Mouse (Mus musculus) neural tube, embryonic 15.5 days (tissue): ENCODE results near the gene Sik3. TPM values are rescaled to one million over a fixed set of nuclear protein-coding genes. Genes with fewer than 3 reads are reported as not detected.
"Not testable (repeated sequence)": the region's sequence is repeated elsewhere in the genome, so short reads cannot be mapped to it uniquely, and the experiment has no call there.

Experiments
- ATAC-seq: fragments of 200-750 bp; cut with Nextera tagmentation; 2 replicates; pipeline ENCODE4 v1.8.0; 2017; ENCODE audit warnings: mild to moderate bottlenecking, moderate TSS enrichment, moderate library complexity; ENCODE audit not compliant: low FRiP score
- H3K27ac ChIP-seq: fragments of 300-500 bp; sonication (generic); replicated peaks from 2 replicates; pipeline ENCODE4 v1.5.1; 2015; ENCODE audit warnings: mild to moderate bottlenecking, inconsistent platforms
- H3K27me3 ChIP-seq: fragments of 300-500 bp; sonication (generic); replicated peaks from 2 replicates; pipeline ENCODE4 v1.6.1; 2015; ENCODE audit warnings: inconsistent platforms
- H3K36me3 ChIP-seq: fragments of 300-500 bp; sonication (generic); 2 replicates; pipeline ENCODE4 v1.6.1; 2015; ENCODE audit warnings: inconsistent platforms
- H3K4me1 ChIP-seq: fragments of 300-500 bp; sonication (generic); 2 replicates; pipeline ENCODE4 v1.6.1; 2015; ENCODE audit warnings: inconsistent platforms
- H3K4me2 ChIP-seq: fragments of 300-500 bp; sonication (generic); 2 replicates; pipeline ENCODE4 v1.6.1; 2015; ENCODE audit warnings: inconsistent platforms, mild to moderate bottlenecking, moderate library complexity
- H3K4me3 ChIP-seq: fragments of 300-500 bp; sonication (generic); replicated peaks from 2 replicates; pipeline ENCODE4 v1.5.1; 2015; ENCODE audit warnings: mild to moderate bottlenecking, inconsistent platforms
- H3K9ac ChIP-seq: fragments of 300-500 bp; sonication (generic); replicated peaks from 2 replicates; pipeline ENCODE4 v1.6.1; 2015; ENCODE audit warnings: mild to moderate bottlenecking, inconsistent platforms
- H3K9me3 ChIP-seq: fragments of 300-500 bp; sonication (generic); replicated peaks from 2 replicates; pipeline ENCODE4 v1.6.1; 2016; ENCODE audit warnings: inconsistent platforms
- WGBS: fragments of 180-500 bp; shearing (Covaris S2); methylation state at CpG from one replicate; pipeline ENCODE4 v1.1.7; 2015; ENCODE audit warnings: mixed read lengths; 5-methylcytosine and 5-hydroxymethylcytosine counted together
- polyA plus RNA-seq: library from polyadenylated mRNA; unstranded; fragments of >200 nt; fragmentation: Nextera tagmentation; extraction: Ambion mirVana; gene quantifications from 2 replicates; pipeline ENCODE4 v1.2.1, GENCODE M21; 2015

Gene Sik3
- polyA plus RNA-seq, 1 experiment from 2014 or later: 9.9 TPM

DNA sequence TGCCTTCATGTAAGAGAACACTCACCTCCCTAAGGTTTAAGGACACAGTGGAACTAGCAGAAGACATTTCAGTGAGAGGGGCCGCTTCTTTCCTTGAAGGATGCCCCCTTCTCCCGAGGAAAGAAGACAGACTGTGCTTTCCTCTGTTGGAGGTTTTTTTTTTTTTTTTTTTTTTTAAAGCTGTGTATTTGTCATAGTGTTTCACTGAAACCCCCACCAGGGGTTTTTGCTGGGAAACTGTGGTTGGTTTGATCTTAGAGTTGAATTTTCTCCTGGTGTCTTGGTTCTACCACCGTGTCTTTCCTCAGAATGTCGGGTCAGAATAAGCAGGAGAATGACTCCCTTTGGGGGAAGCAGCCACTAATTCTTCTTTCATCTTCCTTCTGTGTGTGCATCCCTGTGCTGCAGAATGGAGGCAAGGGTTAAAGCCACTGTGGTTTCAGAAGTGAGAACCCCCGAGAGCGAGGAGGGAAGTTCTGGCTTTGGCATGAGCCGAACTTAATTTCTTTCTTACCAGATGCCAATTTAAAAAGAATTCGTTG lies 106.3 kb downstream of the Sik3 start:
- H3K4me1 ChIP-seq: peaks cover 26% of the 10 kb centered on the region
- H3K9ac ChIP-seq: no peak overlapping the region
- H3K4me2 ChIP-seq: no peak overlapping the region
- H3K4me3 ChIP-seq: no peak overlapping the region
- 93% methylated on average over 8 of the region's 8 CpGs for WGBS
- peaks cover 3% of the 10 kb centered on the region for H3K36me3 ChIP-seq
- ATAC-seq: no peak
- no peaks in the 10 kb centered on the region for H3K9me3 ChIP-seq
- H3K27ac ChIP-seq: no peak overlapping the region
- no peaks in the 10 kb centered on the region for H3K27me3 ChIP-seq

DNA sequence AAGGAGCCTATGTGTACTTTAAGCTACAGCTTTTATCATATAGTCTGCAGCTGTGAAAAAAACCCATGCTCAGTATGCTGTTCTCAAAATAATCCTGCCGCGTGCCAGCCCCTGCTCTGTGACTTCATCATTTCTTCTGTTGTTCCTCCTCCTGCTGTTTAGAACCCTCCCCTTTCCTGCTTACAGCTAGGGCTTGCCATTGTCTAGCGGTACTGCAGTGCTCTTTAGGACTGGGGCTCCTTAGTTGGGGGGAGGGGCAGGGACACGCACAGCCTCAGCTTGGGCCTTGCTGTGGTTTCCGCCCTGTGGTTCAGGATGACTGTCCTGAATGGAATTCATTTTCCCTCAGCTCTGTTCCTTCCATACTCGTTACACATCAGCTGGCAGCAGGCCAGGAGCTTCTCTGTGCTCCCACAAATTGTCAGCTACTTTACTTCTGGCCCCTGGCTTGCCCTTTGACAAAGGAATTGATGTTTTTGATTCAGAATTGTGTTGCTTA lies 107.4 kb downstream of the Sik3 start:
- no peak overlapping the region for H3K9ac ChIP-seq
- ATAC-seq: peak; percentile 79; the same call in 1 of the 2 replicates
- no peak overlapping the region for H3K4me2 ChIP-seq
- H3K4me3 ChIP-seq: no peak overlapping the region
- H3K27me3 ChIP-seq: no peaks in the 10 kb centered on the region
- peak overlapping the region; percentile 72 for H3K27ac ChIP-seq
- H3K9me3 ChIP-seq: no peaks in the 10 kb centered on the region
- WGBS: under 1% methylated on average over 6 of the region's 6 CpGs
- peaks cover 9% of the 10 kb centered on the region for H3K36me3 ChIP-seq
- peaks cover 26% of the 10 kb centered on the region for H3K4me1 ChIP-seq

DNA sequence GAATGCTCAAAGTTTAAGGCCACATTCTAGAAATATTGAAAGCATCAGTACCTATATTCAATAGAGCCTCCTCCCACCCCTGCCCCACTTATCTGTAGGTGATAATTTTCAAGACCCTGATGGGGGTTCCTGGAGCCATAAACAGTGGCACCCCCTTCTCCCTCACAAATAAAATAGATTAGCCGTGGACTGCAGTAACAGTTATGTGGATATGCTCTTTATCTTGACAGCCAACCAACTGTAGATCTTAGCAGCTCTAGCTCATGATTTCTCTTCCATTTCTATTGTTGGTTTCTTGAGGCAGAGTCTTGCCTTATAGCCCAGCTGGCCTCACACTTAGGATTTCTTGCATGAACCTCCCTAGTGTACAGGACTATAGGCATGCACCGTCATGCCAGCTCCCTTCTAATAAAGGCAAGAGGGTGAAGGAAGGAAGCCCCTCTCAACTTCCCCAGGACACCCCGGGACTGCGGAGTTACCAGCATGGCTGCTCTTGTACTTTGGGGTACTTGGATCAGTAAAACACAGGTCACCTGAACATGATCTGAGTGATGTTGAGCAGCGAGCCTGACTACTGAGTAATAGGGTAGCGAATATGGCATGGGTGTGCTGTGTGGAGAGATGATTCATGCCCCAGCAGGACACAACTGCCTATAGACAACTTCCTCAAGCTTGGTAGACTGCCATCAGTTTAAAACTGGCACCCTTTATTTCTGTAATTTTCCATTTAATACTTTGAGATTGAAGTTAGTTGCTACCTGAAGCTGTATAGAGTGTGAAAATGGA lies 108.0 kb downstream of the Sik3 start:
- H3K4me1 ChIP-seq: peaks cover 21% of the 10 kb centered on the region
- H3K4me2 ChIP-seq: no peak overlapping the region
- no peaks in the 10 kb centered on the region for H3K27me3 ChIP-seq
- H3K4me3 ChIP-seq: no peak overlapping the region
- 77% methylated on average over 6 of the region's 6 CpGs for WGBS
- no peaks in the 10 kb centered on the region for H3K9me3 ChIP-seq
- peaks cover 9% of the 10 kb centered on the region for H3K36me3 ChIP-seq
- H3K27ac ChIP-seq: peak overlapping the region; percentile 72
- no peak overlapping the region for H3K9ac ChIP-seq
- ATAC-seq: no peak

DNA sequence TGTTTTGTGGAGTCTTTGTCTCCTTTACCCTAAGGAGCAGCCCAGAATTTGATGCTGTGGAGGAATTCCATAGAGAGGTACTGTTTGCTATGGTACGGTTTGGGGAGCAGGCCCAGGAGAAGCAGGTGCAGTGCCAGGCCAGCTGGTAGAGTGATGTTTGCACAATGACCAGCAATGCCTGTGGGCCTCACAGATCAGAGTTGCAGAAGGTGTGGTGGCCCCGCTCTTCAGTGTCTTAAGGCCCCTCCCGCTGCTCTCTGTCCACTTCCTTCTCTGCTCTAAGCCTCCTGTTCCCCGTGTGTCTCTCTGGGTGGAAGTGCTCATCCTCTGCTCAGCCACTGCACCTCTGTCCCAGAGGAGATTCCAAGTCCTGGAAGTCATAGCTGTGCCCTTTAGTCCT lies 108.9 kb downstream of the Sik3 start:
- Histone ChIP-seq H3K4me2 (no peak overlapping the region), H3K9ac (no peak overlapping the region), H3K27me3 (no peaks in the 10 kb centered on the region), H3K4me3 (no peak overlapping the region), H3K27ac (no peak overlapping the region), H3K36me3 (peaks cover 9% of the 10 kb centered on the region), H3K9me3 (no peaks in the 10 kb centered on the region), H3K4me1 (peaks cover 19% of the 10 kb centered on the region)
- no peak for ATAC-seq
- WGBS: 79% methylated on average over 4 of the region's 4 CpGs

DNA sequence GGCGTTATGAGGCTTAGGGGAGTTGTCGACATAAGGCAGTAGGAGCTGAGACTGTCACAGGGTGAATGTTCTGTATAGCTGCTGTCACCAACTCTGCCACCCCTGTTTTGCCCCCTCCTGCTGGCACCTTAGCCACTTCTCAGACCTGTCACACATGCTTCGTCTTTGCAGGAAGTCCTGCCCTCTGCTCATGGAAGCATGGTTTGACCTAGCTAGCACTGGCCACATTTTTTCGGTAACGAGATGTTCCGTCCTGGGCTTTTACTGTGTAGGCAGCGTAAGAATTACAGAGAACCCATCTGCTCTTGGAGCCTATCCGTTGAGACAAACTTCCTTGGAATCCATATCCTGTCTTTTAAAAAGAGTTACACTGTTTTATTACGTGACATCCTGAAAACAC lies 110.1 kb downstream of the Sik3 start:
- Histone ChIP-seq H3K9me3 (no peaks in the 10 kb centered on the region), H3K9ac (no peak overlapping the region), H3K27ac (peak overlapping the region; percentile 37; the same call in 1 of the 2 replicates), H3K4me2 (no peak overlapping the region), H3K4me1 (peaks cover 27% of the 10 kb centered on the region), H3K36me3 (peaks cover 9% of the 10 kb centered on the region), H3K27me3 (no peaks in the 10 kb centered on the region), H3K4me3 (no peak overlapping the region)
- WGBS: 84% methylated on average over 9 of the region's 9 CpGs
- ATAC-seq: no peak

DNA sequence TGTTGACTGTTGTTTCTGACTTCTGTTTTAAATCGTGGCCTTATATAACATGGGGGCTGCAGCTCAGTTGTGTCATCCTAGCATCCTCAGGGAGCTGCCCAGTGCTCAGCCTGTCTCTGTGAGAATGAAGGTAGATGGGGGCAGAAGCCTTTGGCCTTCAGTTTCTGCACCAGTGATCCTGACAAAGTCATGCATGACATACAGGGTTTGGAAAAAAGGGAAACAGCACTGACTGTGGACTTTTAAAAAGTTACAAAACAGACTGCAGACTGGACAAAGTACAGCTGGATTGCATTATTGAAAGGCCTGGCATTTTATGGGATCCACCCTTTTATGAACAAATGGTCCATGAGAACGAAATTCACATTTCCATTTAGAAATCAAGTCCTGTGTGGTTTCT lies 113.7 kb downstream of the Sik3 start:
- H3K4me3 ChIP-seq: no peak overlapping the region
- H3K4me2 ChIP-seq: no peak overlapping the region
- no peak overlapping the region for H3K9ac ChIP-seq
- no peak for ATAC-seq
- H3K27ac ChIP-seq: no peak overlapping the region
- H3K4me1 ChIP-seq: peaks cover 9% of the 10 kb centered on the region
- H3K36me3 ChIP-seq: peaks cover 9% of the 10 kb centered on the region
- WGBS: 75% methylated on average over 2 of the region's 2 CpGs
- H3K27me3 ChIP-seq: no peaks in the 10 kb centered on the region
- no peaks in the 10 kb centered on the region for H3K9me3 ChIP-seq

DNA sequence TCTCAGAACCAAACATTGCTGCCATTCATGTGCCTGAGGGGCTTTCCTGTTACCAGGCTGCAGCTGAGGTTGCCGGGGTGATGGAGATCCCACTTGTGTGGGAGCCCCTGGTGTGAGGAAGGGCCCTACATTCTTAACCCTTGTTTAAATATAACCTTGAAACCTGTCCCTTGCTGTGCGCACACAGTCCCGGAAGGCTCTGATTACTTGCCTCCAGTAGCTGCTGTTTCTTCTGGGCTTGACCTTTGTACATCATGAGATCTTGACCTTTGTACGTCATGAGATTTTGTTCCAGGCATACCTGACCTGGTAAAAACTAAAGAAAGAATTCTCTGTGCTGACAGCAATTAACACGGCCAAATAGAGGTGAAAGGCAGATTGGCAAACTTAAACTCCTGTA lies 114.7 kb downstream of the Sik3 start:
- WGBS: 33% methylated on average over 5 of the region's 5 CpGs
- Histone ChIP-seq H3K9me3 (no peaks in the 10 kb centered on the region), H3K36me3 (peaks cover 9% of the 10 kb centered on the region), H3K4me1 (peaks cover 9% of the 10 kb centered on the region), H3K9ac (no peak overlapping the region), H3K4me2 (no peak overlapping the region), H3K27ac (no peak overlapping the region), H3K27me3 (no peaks in the 10 kb centered on the region), H3K4me3 (no peak overlapping the region)
- ATAC-seq: no peak

DNA sequence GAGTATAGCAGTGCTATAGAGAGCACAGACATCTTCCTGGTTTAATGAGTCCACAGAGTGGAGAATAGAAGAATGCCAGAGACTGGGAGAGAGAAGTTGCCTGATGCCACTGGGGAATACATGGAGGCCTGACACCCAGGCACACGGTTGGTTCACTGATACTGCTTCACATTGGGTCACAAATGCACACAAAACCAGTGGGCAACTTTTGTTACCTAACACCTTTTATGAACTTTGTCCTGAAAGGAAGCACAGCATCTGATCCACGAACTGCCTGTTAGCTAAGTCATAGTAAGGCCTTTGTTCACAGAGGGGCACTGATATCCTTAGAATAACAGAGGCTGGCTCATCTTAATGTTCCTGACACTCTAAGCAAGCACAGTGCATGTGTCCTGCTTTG lies 116.6 kb downstream of the Sik3 start:
- no peaks in the 10 kb centered on the region for H3K27me3 ChIP-seq
- WGBS: 66% methylated on average over 2 of the region's 2 CpGs
- H3K27ac ChIP-seq: no peak overlapping the region
- no peak for ATAC-seq
- H3K9ac ChIP-seq: no peak overlapping the region
- H3K4me1 ChIP-seq: peaks cover 9% of the 10 kb centered on the region
- H3K9me3 ChIP-seq: no peaks in the 10 kb centered on the region
- no peak overlapping the region for H3K4me3 ChIP-seq
- H3K4me2 ChIP-seq: no peak overlapping the region
- H3K36me3 ChIP-seq: peaks cover 3% of the 10 kb centered on the region; the same call in 1 of the 2 replicates

DNA sequence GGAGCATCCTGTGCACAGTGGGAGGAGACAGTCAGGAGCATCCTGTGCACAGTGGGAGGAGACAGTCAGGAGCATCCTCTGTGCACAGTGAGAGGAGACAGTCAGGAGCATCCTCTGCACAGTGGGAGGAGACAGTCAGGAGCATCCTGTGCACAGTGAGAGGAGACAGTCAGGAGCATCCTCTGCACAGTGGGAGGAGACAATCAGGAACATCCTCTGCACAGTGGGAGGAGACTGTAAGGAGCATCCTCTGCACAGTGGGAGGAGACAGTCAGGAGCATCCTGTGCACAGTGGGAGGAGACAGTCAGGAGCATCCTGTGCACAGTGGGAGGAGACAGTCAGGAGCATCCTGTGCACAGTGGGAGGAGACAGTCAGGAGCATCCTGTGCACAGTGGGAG lies 120.2 kb downstream of the Sik3 start:
- not testable (repeated sequence) for H3K4me1 ChIP-seq, H3K36me3 ChIP-seq, H3K27me3 ChIP-seq, H3K9me3 ChIP-seq, H3K4me2 ChIP-seq, H3K4me3 ChIP-seq, H3K27ac ChIP-seq, ATAC-seq, H3K9ac ChIP-seq

DNA sequence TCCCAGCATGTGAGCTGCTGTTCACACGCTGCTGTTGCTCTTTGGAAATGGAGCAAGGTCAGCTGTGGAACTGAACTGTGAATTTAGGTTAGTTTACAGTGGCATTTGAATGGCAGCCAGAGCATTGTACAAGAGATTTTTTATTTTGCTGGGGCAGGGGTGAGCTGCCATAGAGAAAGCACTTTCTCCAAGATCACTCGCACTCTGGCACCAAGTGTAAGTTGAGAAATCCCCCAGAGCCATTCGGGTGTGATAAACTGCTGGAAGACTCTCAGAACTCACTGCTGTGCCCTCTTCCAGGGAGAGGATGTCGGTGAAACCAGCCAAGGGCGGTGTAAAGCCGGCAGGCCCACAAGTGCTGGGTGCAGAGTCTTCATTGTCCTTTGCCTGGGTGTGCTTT lies 126.2 kb downstream of the Sik3 start:
- 70% methylated on average over 6 of the region's 6 CpGs for WGBS
- no peak overlapping the region for H3K4me2 ChIP-seq
- H3K27ac ChIP-seq: peak overlapping the region; percentile 58; the same call in 1 of the 2 replicates
- no peaks in the 10 kb centered on the region for H3K36me3 ChIP-seq
- no peaks in the 10 kb centered on the region for H3K9me3 ChIP-seq
- no peak for ATAC-seq
- no peak overlapping the region for H3K9ac ChIP-seq
- H3K4me1 ChIP-seq: peaks cover 7% of the 10 kb centered on the region; the same call in 1 of the 2 replicates
- no peak overlapping the region for H3K4me3 ChIP-seq
- no peaks in the 10 kb centered on the region for H3K27me3 ChIP-seq

DNA sequence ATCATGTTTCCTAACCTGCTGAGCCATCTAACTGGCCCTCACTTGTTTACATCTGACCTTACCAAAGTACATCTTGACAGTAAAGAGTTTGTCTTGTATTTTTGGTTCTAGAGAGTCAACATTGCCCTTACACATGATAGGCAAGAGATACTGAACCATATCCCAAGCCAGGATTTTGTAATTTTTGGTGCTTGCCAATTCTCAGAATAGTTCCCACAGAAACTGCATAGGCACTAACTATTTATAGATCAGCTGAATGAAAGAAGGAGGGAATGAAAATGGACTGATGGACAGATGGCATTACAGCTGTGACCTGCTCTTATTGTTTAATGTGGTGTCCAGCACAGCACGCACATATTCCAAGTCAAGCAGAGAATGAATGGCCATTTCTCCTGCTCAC lies 128.2 kb downstream of the Sik3 start:
- H3K4me1 ChIP-seq: peaks cover 7% of the 10 kb centered on the region; the same call in 1 of the 2 replicates
- H3K27ac ChIP-seq: no peak overlapping the region
- no peak overlapping the region for H3K4me3 ChIP-seq
- H3K9ac ChIP-seq: no peak overlapping the region
- H3K4me2 ChIP-seq: no peak overlapping the region
- ATAC-seq: no peak
- WGBS: 83% methylated on average over 1 of the region's 1 CpGs
- H3K36me3 ChIP-seq: no peaks in the 10 kb centered on the region
- no peaks in the 10 kb centered on the region for H3K27me3 ChIP-seq
- no peaks in the 10 kb centered on the region for H3K9me3 ChIP-seq

DNA sequence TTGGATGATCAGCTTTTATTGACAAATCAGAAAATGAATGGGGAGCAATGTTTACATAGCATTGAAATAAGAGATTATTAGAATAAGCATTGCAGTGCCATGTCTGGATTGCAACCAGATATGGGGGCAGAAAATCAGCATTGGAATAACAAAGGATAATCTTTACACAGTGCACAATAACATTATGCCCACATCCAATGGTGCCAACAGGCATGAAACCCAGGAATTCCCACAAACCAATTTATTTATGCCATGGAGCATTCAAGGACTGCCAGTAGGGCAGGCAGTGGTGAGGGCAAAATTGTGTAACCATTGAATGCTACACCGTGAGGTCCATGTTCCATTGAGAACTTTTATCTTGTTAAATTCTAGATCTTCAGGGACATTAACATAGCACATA lies 129.4 kb downstream of the Sik3 start:
- no peaks in the 10 kb centered on the region for H3K9me3 ChIP-seq
- no peak overlapping the region for H3K4me3 ChIP-seq
- peaks cover 7% of the 10 kb centered on the region; the same call in 1 of the 2 replicates for H3K4me1 ChIP-seq
- no peak for ATAC-seq
- no peak overlapping the region for H3K4me2 ChIP-seq
- H3K27ac ChIP-seq: no peak overlapping the region
- 70% methylated on average over 1 of the region's 1 CpGs for WGBS
- H3K27me3 ChIP-seq: no peaks in the 10 kb centered on the region
- no peaks in the 10 kb centered on the region for H3K36me3 ChIP-seq
- no peak overlapping the region for H3K9ac ChIP-seq
